Mouse (Mus musculus) liver, adult 2 months (tissue): ENCODE measurements around the gene Ccl24. TPM values are rescaled to one million over a fixed set of nuclear protein-coding genes. Genes with fewer than 3 reads are reported as not detected.
A peak's percentile ranks its signal among the peaks of the same experiment; 100 is the strongest.

ENCODE experiments used
- DNase-seq: peaks from one replicate; pipeline ENCODE4 v3.0.0-alpha.2; 2011; ENCODE audit warnings: low read depth, low spot score; ENCODE audit errors: extremely low read depth
- H3K27ac ChIP-seq: fragments of 200-500 bp; replicated peaks from 2 replicates; pipeline ENCODE4 v1.5.1; 2012; ENCODE audit warnings: low read depth, mild to moderate bottlenecking, control low read depth, inconsistent platforms, low read length; ENCODE audit not compliant: insufficient read depth
- H3K27me3 ChIP-seq: fragments of 200-500 bp; 2 replicates; pipeline ENCODE4 v1.6.1; 2012; ENCODE audit warnings: mild to moderate bottlenecking, moderate library complexity, low read length, inconsistent platforms; ENCODE audit not compliant: control insufficient read depth, insufficient read depth
- H3K36me3 ChIP-seq: fragments of 200-500 bp; 2 replicates; pipeline ENCODE4 v1.6.1; 2012; ENCODE audit warnings: low read length, inconsistent platforms; ENCODE audit not compliant: control insufficient read depth, insufficient read depth
- H3K4me1 ChIP-seq: fragments of 200-500 bp; 2 replicates; pipeline ENCODE4 v1.6.1; 2011; ENCODE audit warnings: low read length; ENCODE audit not compliant: control insufficient read depth, insufficient read depth
- H3K4me3 ChIP-seq: fragments of 200-500 bp; 2 replicates; pipeline ENCODE4 v1.5.1; 2011; ENCODE audit warnings: low read depth, mild to moderate bottlenecking, control low read depth, low read length, moderate library complexity; ENCODE audit not compliant: insufficient read depth
- H3K79me2 ChIP-seq: fragments of 200-500 bp; 2 replicates; pipeline ENCODE4 v1.6.1; 2012; ENCODE audit warnings: inconsistent platforms, mild to moderate bottlenecking, low read length, moderate library complexity; ENCODE audit not compliant: control insufficient read depth, insufficient read depth
- H3K9ac ChIP-seq: fragments of 200-500 bp; 2 replicates; pipeline ENCODE4 v1.6.1; 2012; ENCODE audit warnings: low read depth, mild to moderate bottlenecking, control low read depth, inconsistent platforms, low read length
- CTCF ChIP-seq: fragments of 200-500 bp; IDR thresholded peaks from 2 replicates; pipeline ENCODE4 v1.5.1; 2011; ENCODE audit warnings: low read depth, low read length, control low read depth
- POLR2A ChIP-seq: fragments of 200-500 bp; IDR thresholded peaks from 2 replicates; pipeline ENCODE4 v1.6.1; 2011; ENCODE audit warnings: low read length, control low read depth; ENCODE audit not compliant: insufficient read depth; ENCODE audit errors: extremely low read depth
- WGBS: fragments of 180-500 bp; shearing (Covaris S2); methylation state at CpG from one replicate; pipeline ENCODE4 v1.1.7; 2018; 5-methylcytosine and 5-hydroxymethylcytosine counted together
- polyA plus RNA-seq: library from polyadenylated mRNA; depleted of rRNA; stranded (reverse); fragments of >200 nt; gene quantifications from 2 replicates; pipeline ENCODE4 v1.2.3, GENCODE M21; 2012
- total RNA-seq: library from RNA; depleted of rRNA; stranded (reverse); fragments of >200 nt; gene quantifications from 2 replicates; pipeline ENCODE4 v1.2.3, GENCODE M21; 2014

Gene Ccl24
- total and polyA plus RNA-seq, 2 experiments, result 5.3 to 8.2 TPM

- Histone ChIP-seq H3K79me2 (no peaks in the 10 kb centered on the region), H3K9ac (no peak overlapping the region), H3K27me3 (0 out of 2 replicates have a peak, but pooled peaks cover 2% of the 10 kb centered on the region), H3K4me3 (no peak overlapping the region), H3K27ac (no peak overlapping the region), H3K4me1 (no peaks in the 10 kb centered on the region), H3K36me3 (no peaks in the 10 kb centered on the region)
- DNase-seq, result no peak
- TF ChIP-seq CTCF (no peak), POLR2A (no peak)
- 75% methylated on average over 12 of the region's 12 CpGs for WGBS
Observed at GRCm38 (mm10) chr5:135589996-135590784, 17.3 kb upstream of the Ccl24 start.

- Histone ChIP-seq H3K9ac (no peak overlapping the region), H3K4me3 (no peak overlapping the region), H3K79me2 (no peaks in the 10 kb centered on the region), H3K4me1 (no peaks in the 10 kb centered on the region), H3K27ac (no peak overlapping the region), H3K27me3 (0 out of 2 replicates have a peak, but pooled peaks cover 2% of the 10 kb centered on the region), H3K36me3 (no peaks in the 10 kb centered on the region)
- 84% methylated on average over 4 of the region's 4 CpGs for WGBS
- no peak for DNase-seq
- TF ChIP-seq CTCF, result no peak
- no peak for TF ChIP-seq POLR2A
Observed at GRCm38 (mm10) chr5:135587764-135588163, 14.9 kb upstream of the Ccl24 start.

- 88% methylated on average over 8 of the region's 8 CpGs for WGBS
- H3K27me3 ChIP-seq, result no peaks in the 10 kb centered on the region
Observed at GRCm38 (mm10) chr5:135585691-135586090, 12.8 kb upstream of the Ccl24 start.

GRCm38 (mm10) chr5:135582330-135582729 lies 9.5 kb upstream of the Ccl24 start:
- WGBS, result 78% methylated on average over 4 of the region's 4 CpGs
- no peaks in the 10 kb centered on the region for H3K79me2 ChIP-seq

More at GRCm38 (mm10) chr5:135585691-135586090, 12.8 kb upstream of the Ccl24 start:
- Histone ChIP-seq H3K9ac (no peak overlapping the region), H3K4me3 (no peak overlapping the region), H3K4me1 (no peaks in the 10 kb centered on the region), H3K36me3 (no peaks in the 10 kb centered on the region), H3K27ac (no peak overlapping the region), H3K79me2 (no peaks in the 10 kb centered on the region)
- TF ChIP-seq CTCF, result no peak
- no peak for TF ChIP-seq POLR2A
- DNase-seq, result no peak

GRCm38 (mm10) chr5:135579331-135579751 lies 6.5 kb upstream of the Ccl24 start:
- TF ChIP-seq CTCF (no peak), POLR2A (no peak)
- DNase-seq, result no peak
- no peaks in the 10 kb centered on the region for H3K4me1 ChIP-seq
- H3K9ac ChIP-seq, result no peak overlapping the region
- 0 out of 2 replicates have a peak, but pooled peaks cover 2% of the 10 kb centered on the region for H3K27me3 ChIP-seq
- no peak overlapping the region for H3K4me3 ChIP-seq
- 88% methylated on average over 10 of the region's 10 CpGs for WGBS
- no peak overlapping the region for H3K27ac ChIP-seq
- no peaks in the 10 kb centered on the region for H3K79me2 ChIP-seq
- H3K36me3 ChIP-seq, result no peaks in the 10 kb centered on the region

More at GRCm38 (mm10) chr5:135582330-135582729, 9.5 kb upstream of the Ccl24 start:
- Histone ChIP-seq H3K36me3 (no peaks in the 10 kb centered on the region), H3K4me3 (no peak overlapping the region), H3K4me1 (no peaks in the 10 kb centered on the region), H3K27ac (no peak overlapping the region), H3K9ac (no peak overlapping the region), H3K27me3 (0 out of 2 replicates have a peak, but pooled peaks cover 2% of the 10 kb centered on the region)
- peak; percentile 18 for DNase-seq
- TF ChIP-seq CTCF (no peak), POLR2A (no peak)

GRCm38 (mm10) chr5:135576055-135576454 lies 3.2 kb upstream of the Ccl24 start:
- no peaks in the 10 kb centered on the region for H3K36me3 ChIP-seq
- H3K9ac ChIP-seq, result no peak overlapping the region
- no peak overlapping the region for H3K27ac ChIP-seq
- no peak for DNase-seq
- H3K4me3 ChIP-seq, result no peak overlapping the region
- H3K4me1 ChIP-seq, result no peaks in the 10 kb centered on the region
- H3K27me3 ChIP-seq, result 0 out of 2 replicates have a peak, but pooled peaks cover 2% of the 10 kb centered on the region
- TF ChIP-seq POLR2A (no peak), CTCF (no peak)
- WGBS, result 65% methylated on average over 4 of the region's 4 CpGs
- H3K79me2 ChIP-seq, result no peaks in the 10 kb centered on the region
